Mouse (Mus musculus) lung, embryonic 15.5 days (tissue): ENCODE data around the gene Otx2. TPM values are rescaled to one million over a fixed set of nuclear protein-coding genes. Genes with fewer than 3 reads are reported as not detected.
A peak's percentile ranks its signal among the peaks of the same experiment; 100 is the strongest.

Experiments
- ATAC-seq: fragments of 200-750 bp; cut with Nextera tagmentation; 2 replicates; pipeline ENCODE4 v1.8.0; 2017; ENCODE audit warnings: moderate number of reproducible peaks, borderline replicate concordance; ENCODE audit not compliant: low FRiP score, low TSS enrichment; ENCODE audit errors: extremely low read depth
- H3K27ac ChIP-seq: fragments of 300-500 bp; sonication (generic); 2 replicates; pipeline ENCODE4 v1.5.1; 2015; ENCODE audit warnings: moderate library complexity, mild to moderate bottlenecking, inconsistent platforms
- H3K27me3 ChIP-seq: fragments of 300-500 bp; sonication (generic); 2 replicates; pipeline ENCODE4 v1.6.1; 2015; ENCODE audit warnings: inconsistent platforms
- H3K36me3 ChIP-seq: fragments of 300-500 bp; sonication (generic); 2 replicates; pipeline ENCODE4 v1.6.1; 2015; ENCODE audit warnings: inconsistent platforms
- H3K4me1 ChIP-seq: fragments of 300-500 bp; sonication (generic); 2 replicates; pipeline ENCODE4 v1.6.1; 2015; ENCODE audit warnings: inconsistent platforms
- H3K4me2 ChIP-seq: fragments of 300-500 bp; sonication (generic); 2 replicates; pipeline ENCODE4 v1.6.1; 2015; ENCODE audit warnings: inconsistent platforms, mild to moderate bottlenecking, moderate library complexity
- H3K4me3 ChIP-seq: fragments of 300-500 bp; sonication (generic); 2 replicates; pipeline ENCODE4 v1.5.1; 2015; ENCODE audit warnings: mild to moderate bottlenecking, inconsistent platforms
- H3K9ac ChIP-seq: fragments of 300-500 bp; sonication (generic); 2 replicates; pipeline ENCODE4 v1.6.1; 2015; ENCODE audit warnings: inconsistent platforms
- H3K9me3 ChIP-seq: fragments of 300-500 bp; sonication (generic); 2 replicates; pipeline ENCODE4 v1.6.1; 2016; ENCODE audit warnings: inconsistent platforms
- WGBS: fragments of 180-500 bp; shearing (Covaris S2); methylation state at CpG from one replicate; pipeline ENCODE4 v1.1.7; 2015; 5-methylcytosine and 5-hydroxymethylcytosine counted together
- polyA plus RNA-seq: library from polyadenylated mRNA; unstranded; fragments of >200 nt; fragmentation: Nextera tagmentation; extraction: Ambion mirVana; gene quantifications from 2 replicates; pipeline ENCODE4 v1.2.1, GENCODE M21; 2015

The Otx2 gene
- polyA plus RNA-seq, 1 experiment from 2014 or later: not detected

DNA sequence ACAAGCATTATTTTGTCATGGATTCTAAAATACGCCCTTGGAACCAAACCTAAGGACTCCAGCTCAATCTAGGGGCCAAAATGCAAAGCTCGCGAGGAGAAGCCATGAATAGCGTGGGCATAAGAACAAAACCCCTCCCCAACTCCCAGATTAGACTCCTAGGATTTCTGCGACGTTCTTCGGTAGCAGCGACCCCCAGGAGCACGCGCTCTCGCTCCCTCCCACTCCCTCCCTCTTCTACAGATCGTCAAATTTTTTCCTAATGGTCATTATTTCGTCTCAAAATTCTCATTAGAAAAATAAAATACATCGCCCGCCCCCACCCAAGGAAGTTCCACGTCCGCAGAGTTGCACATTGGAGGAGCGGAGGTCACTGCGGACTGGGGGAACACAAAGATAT lies 6.8 kb downstream of the Otx2 start:
- Histone ChIP-seq H3K9me3 (no peaks in the 10 kb centered on the region), H3K27me3 (peaks cover 98% of the 10 kb centered on the region), H3K4me2 (no peak overlapping the region), H3K4me3 (no peak overlapping the region), H3K9ac (no peak overlapping the region), H3K27ac (no peak overlapping the region), H3K36me3 (no peaks in the 10 kb centered on the region), H3K4me1 (no peaks in the 10 kb centered on the region)
- no peak for ATAC-seq
- under 1% methylated on average over 19 of the region's 19 CpGs for WGBS

DNA sequence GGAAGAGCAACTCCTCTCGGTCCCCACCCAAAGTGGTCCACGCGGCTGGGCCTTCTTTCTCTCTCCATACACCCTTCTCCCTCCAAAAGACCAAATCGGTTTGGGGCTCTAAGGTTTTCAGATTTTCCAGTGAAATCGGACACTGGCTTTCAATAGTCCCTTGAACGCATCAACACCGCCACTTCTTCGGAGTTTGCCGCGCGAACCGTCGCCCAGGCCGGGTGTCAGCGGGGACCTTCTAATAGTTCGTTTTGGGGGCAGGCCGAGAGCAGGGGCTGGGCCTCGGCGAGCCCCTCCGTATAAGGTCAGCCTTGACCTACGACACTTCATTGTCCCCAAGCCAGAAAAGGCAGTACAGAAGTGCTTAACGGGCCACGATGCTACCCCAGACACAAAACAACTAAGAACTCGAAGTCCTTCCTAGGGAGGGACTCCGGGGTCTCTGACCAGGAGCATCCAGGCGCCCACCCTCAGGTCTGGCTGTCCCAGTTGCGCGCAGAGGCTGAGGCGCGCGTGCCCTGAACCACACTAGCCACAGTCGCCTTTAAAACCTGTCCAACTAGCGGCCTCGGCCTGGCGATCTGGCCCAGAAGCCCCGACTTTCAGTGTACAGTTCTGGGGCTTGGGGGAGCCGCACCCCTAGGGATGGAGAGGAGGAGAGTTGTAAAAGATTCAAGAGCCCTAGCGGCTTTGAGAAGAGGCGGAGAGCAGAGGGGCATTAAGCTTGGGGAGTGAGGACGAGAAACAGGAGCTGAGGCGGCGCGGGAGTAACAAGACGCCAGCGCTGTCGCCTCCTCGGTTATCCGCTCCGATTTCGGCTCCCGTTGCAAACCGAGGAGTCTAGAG lies 7.6 kb downstream of the Otx2 start:
- Histone ChIP-seq H3K36me3 (no peaks in the 10 kb centered on the region), H3K27ac (no peak overlapping the region), H3K9me3 (no peaks in the 10 kb centered on the region), H3K4me1 (no peaks in the 10 kb centered on the region), H3K9ac (no peak overlapping the region), H3K4me3 (no peak overlapping the region), H3K27me3 (peaks cover 98% of the 10 kb centered on the region), H3K4me2 (no peak overlapping the region)
- ATAC-seq: peak; percentile 19; the same call in 1 of the 2 replicates
- under 1% methylated on average over 52 of the region's 52 CpGs for WGBS

DNA sequence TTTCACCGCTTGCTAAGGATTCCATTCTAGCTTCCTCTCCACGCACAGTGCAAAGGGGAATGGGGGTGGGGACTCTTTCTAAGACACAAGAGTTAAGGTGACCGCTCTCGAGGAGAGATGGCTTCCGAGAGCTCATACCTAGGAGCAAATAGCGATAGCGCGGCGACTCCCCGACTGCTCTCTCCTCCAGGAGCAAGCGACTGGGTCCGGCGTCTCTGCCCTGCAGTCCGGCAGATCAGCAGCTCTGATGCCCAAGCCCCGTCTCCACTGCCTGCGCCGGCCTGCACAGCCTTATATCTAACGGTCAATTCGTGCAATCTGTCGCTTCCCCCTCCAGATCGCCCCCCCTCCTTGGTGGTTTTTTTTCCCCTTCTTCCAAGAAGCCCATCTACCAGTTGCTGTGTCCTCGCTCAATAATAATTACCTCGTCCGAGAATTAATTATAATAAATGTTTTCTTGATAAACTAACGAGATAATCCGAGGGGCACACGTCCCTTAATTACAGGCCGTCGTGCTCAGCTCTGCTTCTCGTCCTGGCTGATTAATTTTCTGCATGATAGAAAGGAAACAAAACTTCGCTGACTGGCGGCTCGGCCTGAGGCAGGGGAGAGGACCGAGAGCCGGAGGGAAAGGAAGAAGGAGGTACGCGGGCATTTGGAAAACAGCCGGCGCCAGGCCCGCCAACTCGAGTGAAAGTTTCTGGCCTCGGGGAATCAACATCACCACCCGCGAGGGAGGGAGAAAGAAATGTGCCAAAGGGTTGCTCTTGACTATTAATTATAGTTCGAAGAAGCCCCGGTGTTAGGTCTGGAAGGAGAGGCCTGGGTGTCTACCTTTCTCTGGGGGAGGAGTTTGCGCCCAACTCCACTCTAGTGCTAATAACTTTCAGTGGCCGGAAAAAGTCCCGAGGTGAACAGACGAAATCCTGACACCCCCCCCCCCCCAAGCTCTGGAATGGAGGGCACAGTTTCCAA lies 8.5 kb downstream of the Otx2 start:
- Histone ChIP-seq H3K9ac (no peak overlapping the region), H3K9me3 (no peaks in the 10 kb centered on the region), H3K4me3 (peak overlapping the region; percentile 1; the same call in 1 of the 2 replicates), H3K27ac (no peak overlapping the region), H3K4me2 (no peak overlapping the region), H3K36me3 (no peaks in the 10 kb centered on the region), H3K27me3 (peaks cover 98% of the 10 kb centered on the region), H3K4me1 (no peaks in the 10 kb centered on the region)
- ATAC-seq: no peak
- WGBS: under 1% methylated on average over 50 of the region's 50 CpGs

DNA sequence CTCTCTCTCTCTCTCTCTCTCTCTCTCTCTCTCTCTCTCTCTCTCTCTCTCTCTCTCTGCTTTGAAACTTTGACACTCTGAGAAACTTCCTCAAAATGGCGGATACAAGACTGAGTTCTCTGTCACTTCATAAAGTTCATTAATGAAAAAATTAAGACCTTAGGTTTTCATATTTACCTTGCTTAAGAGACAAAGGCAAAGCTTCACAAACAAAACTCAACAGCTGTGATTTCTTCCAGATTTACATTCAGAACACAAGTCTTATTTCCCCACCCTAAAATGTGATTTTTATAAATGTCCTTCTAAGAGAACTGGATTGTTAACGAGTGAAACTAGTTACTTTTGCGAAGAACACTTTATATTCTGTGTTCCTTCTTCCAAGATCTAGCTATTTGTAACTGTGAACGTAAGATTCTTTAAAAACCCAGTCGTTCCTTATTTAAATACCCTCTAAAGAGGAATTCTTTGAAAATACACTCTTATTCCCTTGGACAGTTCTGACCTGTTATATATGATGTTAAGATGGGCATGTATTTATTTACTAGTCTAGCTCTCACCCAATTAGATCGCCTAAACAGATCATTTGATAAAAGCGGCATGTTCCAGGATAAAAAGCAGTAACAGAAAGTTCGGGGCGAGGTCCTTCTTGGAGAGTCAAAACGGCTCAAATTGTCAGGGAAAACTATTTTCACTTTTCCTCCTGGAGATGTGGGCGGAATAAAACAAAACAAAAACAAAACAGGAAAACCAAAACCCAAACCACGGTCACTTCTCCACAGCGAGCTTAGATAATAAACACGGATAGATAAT lies 9.4 kb downstream of the Otx2 start:
- Histone ChIP-seq H3K9ac (no peak overlapping the region), H3K4me1 (no peaks in the 10 kb centered on the region), H3K27me3 (peaks cover 98% of the 10 kb centered on the region), H3K27ac (no peak overlapping the region), H3K9me3 (no peaks in the 10 kb centered on the region), H3K4me2 (no peak overlapping the region), H3K4me3 (no peak overlapping the region; the same call in 1 of the 2 replicates), H3K36me3 (no peaks in the 10 kb centered on the region)
- 3% methylated on average over 14 of the region's 14 CpGs for WGBS
- ATAC-seq: no peak

DNA sequence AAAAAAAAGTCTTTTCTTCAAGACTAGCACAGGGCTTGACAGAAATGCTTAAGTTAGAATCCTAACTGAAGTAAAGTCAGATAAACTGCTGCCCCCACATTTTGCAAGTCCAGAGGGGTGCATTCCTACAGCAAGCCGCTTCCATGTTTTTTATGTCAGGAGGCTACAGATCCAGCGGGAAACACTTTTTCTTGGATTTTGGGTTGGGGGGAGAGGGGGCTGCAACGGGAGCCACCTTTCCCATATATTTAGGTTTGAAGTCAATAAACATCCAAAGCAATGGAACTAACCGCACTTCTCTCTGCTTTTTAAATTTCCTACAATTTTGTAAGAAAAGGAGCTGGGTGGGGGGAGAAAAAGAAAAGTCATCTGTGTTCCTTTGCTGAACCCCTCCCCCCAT lies 10.1 kb downstream of the Otx2 start:
- ATAC-seq: no peak
- H3K36me3 ChIP-seq: no peaks in the 10 kb centered on the region

DNA sequence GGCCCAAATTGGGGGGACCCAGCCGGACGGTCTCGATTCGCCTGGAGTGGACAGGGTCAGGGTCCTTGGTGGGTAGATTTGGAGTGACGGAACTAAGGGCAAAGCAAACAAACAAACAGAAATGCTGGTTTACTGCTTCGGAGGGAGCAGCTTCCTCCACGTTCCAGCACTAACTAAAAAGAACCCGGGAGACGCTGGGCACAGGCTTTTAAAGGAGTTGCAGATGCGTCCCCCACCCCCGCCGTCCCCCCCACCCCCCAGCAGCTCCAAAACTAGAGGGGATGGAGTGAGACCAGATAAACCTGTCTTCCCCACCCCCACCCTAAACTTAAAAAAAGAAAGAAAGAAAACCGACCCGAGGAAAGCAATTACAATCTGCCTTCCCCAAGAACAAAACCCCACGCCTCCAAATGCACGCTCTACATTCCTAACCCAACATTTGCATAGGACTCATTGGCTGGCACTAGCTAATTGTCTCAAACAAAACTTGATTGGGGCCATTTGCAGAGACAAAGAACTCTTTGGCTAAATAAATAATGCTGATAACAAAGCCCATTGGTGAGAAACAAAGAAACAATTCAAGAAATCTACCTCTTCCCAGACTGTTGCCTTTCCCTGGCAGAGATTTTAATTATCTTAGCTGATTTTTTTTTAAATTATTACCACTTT lies 10.9 kb downstream of the Otx2 start:
- peaks cover 98% of the 10 kb centered on the region for H3K27me3 ChIP-seq
- 0% methylated on average over 16 of the region's 16 CpGs for WGBS
- H3K4me2 ChIP-seq: no peak overlapping the region
- H3K4me1 ChIP-seq: no peaks in the 10 kb centered on the region
- no peaks in the 10 kb centered on the region for H3K36me3 ChIP-seq
- H3K9ac ChIP-seq: no peak overlapping the region
- ATAC-seq: no peak
- H3K27ac ChIP-seq: no peak overlapping the region
- H3K9me3 ChIP-seq: no peaks in the 10 kb centered on the region
- H3K4me3 ChIP-seq: no peak overlapping the region

More for the DNA sequence above, 10.1 kb downstream of the Otx2 start:
- 8% methylated on average over 4 of the region's 4 CpGs for WGBS
- no peak overlapping the region for H3K9ac ChIP-seq
- no peaks in the 10 kb centered on the region for H3K4me1 ChIP-seq
- H3K4me3 ChIP-seq: no peak overlapping the region
- H3K4me2 ChIP-seq: no peak overlapping the region
- H3K9me3 ChIP-seq: no peaks in the 10 kb centered on the region
- no peak overlapping the region for H3K27ac ChIP-seq
- peaks cover 98% of the 10 kb centered on the region for H3K27me3 ChIP-seq

DNA sequence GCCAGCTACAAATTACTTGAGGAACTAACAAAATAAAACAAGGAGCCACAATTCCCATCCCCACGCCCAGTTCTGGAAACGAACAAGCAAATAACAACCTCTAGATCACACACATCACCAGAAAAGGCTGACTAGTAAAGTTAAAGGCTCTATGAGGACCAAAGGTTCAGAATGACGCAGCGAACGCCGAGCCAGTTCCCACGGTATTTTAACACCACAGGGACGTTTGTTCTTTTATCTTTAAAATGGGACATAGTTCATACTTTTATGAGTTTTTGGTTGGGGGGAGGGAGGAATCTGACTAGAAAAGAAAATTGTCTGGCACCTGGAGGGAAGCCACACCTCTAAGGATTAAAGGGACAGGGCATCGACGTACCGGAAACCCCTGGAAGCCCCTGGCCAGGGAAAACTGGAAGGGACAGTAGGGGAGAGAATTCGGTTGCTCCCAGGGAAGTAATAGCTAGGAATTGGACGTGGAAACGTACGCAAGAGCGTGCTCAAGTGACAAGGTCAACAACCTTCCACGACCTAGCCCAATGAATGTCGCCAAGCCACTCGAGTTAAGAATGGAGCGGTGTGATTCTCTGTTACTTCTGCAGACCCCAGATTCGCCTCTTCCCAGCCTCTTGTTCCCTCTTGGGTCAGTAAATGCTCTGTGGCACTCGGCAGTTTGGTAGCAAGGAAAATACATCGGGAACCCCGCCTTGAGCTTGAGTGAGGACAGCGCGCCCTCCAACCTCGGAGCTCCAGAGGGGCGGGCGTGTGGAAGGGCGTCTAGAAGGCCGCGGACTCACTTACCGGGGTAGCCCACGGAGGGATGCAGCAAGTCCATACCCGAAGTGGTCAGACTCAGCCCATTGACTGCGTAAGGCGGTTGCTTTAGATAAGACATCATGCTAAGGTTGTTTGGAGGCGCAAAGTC lies 11.7 kb downstream of the Otx2 start:
- Histone ChIP-seq H3K4me2 (no peak overlapping the region), H3K27ac (no peak overlapping the region), H3K9ac (no peak overlapping the region), H3K36me3 (no peaks in the 10 kb centered on the region), H3K27me3 (peaks cover 98% of the 10 kb centered on the region), H3K4me3 (no peak overlapping the region), H3K9me3 (no peaks in the 10 kb centered on the region), H3K4me1 (no peaks in the 10 kb centered on the region)
- 5% methylated on average over 38 of the region's 38 CpGs for WGBS
- ATAC-seq: no peak

DNA sequence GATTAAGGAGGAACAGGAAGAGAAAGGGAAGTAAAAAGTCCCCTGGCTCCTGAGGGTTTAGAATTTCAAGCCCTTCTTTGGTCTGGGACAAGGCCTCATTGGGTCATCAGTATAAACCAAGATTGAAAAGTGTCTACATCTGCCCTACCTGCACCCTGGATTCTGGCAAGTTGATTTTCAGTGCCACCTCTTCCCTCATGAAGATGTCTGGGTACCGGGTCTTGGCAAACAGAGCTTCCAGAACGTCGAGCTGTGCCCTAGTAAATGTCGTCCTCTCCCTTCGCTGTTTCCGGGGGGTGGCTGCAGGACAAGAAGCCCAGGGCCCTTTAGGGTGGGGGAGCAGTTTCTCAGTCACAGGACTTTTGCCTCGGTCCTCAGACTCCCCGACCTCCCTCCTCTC lies 12.5 kb downstream of the Otx2 start:
- no peaks in the 10 kb centered on the region for H3K36me3 ChIP-seq
- no peaks in the 10 kb centered on the region for H3K9me3 ChIP-seq
- H3K4me1 ChIP-seq: no peaks in the 10 kb centered on the region
- no peak for ATAC-seq
- 23% methylated on average over 8 of the region's 8 CpGs for WGBS
- no peak overlapping the region for H3K27ac ChIP-seq
- peaks cover 98% of the 10 kb centered on the region for H3K27me3 ChIP-seq
- no peak overlapping the region for H3K4me2 ChIP-seq
- no peak overlapping the region for H3K4me3 ChIP-seq
- no peak overlapping the region for H3K9ac ChIP-seq

DNA sequence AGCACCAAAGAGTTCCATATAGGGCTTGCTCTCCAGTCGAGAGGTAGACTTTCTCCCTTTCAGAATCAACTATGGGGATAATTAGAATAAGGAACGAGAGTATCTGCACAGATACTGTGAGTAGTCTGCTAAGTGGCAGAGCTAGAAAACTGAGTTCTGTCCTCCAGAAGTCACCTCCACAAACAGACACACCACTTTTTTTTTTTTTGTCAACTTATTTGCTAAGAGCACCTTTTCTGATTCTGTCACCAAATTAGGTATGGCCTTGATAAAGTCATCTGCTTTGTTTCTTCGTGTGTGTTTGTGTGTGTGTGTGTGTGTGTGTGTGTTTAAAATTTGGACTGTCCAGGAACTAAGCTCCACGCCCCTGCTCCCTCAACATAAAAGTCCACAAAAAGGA lies 13.0 kb downstream of the Otx2 start:
- Histone ChIP-seq H3K9me3 (no peaks in the 10 kb centered on the region), H3K27ac (no peak overlapping the region), H3K4me1 (0 out of 2 replicates have a peak, but pooled peaks cover under 1% of the 10 kb centered on the region), H3K4me3 (no peak overlapping the region), H3K36me3 (no peaks in the 10 kb centered on the region), H3K9ac (no peak overlapping the region), H3K27me3 (peaks cover 98% of the 10 kb centered on the region), H3K4me2 (no peak overlapping the region)
- 59% methylated on average over 4 of the region's 4 CpGs for WGBS
- no peak for ATAC-seq

DNA sequence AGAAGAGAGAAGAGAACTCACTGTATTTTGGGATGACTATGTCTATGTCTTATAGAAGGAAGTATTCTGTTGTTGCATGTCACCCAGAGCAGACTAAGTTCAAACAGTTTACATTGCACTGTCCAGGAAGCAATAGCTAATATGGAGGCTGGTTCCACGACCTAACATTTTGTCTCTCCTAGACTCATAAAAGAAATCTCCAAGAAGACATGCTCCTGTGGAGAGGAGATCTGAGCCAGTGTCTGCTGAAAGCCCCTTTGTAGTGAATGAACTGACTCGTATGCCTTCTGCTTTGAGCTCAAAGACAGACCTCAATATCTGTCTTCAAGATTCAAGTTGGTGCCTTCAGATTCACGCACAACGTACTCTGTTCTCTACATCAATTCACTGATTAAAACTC lies 14.0 kb downstream of the Otx2 start:
- ATAC-seq: no peak
- 74% methylated on average over 4 of the region's 4 CpGs for WGBS
- Histone ChIP-seq H3K36me3 (no peaks in the 10 kb centered on the region), H3K4me3 (no peak overlapping the region), H3K9me3 (no peaks in the 10 kb centered on the region), H3K4me2 (no peak overlapping the region), H3K27me3 (peaks cover 98% of the 10 kb centered on the region), H3K4me1 (peaks cover 7% of the 10 kb centered on the region; the same call in 1 of the 2 replicates), H3K9ac (no peak overlapping the region), H3K27ac (no peak overlapping the region)
